Mouse (Mus musculus) ES-Bruce4 (cell line): ENCODE measurements at regions not wholly inside any gene's neighbourhood (a gene's known extent, or its start where the extent isn't known, plus 50 kb on each side); places are given as distances from the start of the nearest gene placed in this dataset.

ENCODE experiments used
- CTCF ChIP-seq: IDR thresholded peaks from one replicate; pipeline ENCODE4 v1.8.1; 2011; ENCODE audit warnings: low read depth, low read length
- EP300 ChIP-seq: IDR thresholded peaks from 2 replicates; pipeline ENCODE4 v1.6.1; 2011; ENCODE audit warnings: low read depth, low read length; ENCODE audit not compliant: insufficient read depth
- POLR2A ChIP-seq: IDR thresholded peaks from one replicate; pipeline ENCODE4 v1.8.1; 2011; ENCODE audit warnings: low read length; ENCODE audit not compliant: insufficient read depth

GRCm38 (mm10) chr13:107763911-107764310 is 280.3 kb upstream of the Smim15 start:
- TF ChIP-seq CTCF (no peak), EP300 (no peak), POLR2A (no peak)
